8 mouse cellular contexts compared by ENCODE assay signal in genomic region chr6:87730141-87730540, GRCm38 (mm10). TPM values are rescaled to one million over a fixed set of nuclear protein-coding genes. Genes with fewer than 3 reads are reported as not detected.
DNase-seq lines count a peak whose midpoint lies in the region; ATAC-seq and TF ChIP-seq lines count a peak whose summit lies in the region.

No protein-coding gene starts in this region.

- H3K36me3 ChIP-seq in heart, embryonic 12.5 days: no peaks in the 10 kb centered on the region
- H3K36me3 ChIP-seq in ES-Bruce4 (ENCODE audit: control insufficient read depth, insufficient read depth, low read length, poor library complexity, severe bottlenecking): no peaks in the 10 kb centered on the region
- H3K36me3 ChIP-seq in forebrain, postnatal 0 days (ENCODE audit: insufficient read depth): no peaks in the 10 kb centered on the region
- H3K36me3 ChIP-seq in liver, embryonic 15.5 days (replicated peaks): no peaks in the 10 kb centered on the region

- H3K4me1 ChIP-seq in heart, embryonic 12.5 days (replicated peaks): peaks cover 37% of the 10 kb centered on the region
- no peaks in the 10 kb centered on the region for H3K4me1 ChIP-seq in ES-Bruce4 (ENCODE audit: control insufficient read depth, insufficient read depth, low read length)
- H3K4me1 ChIP-seq in forebrain, postnatal 0 days (ENCODE audit: insufficient read depth): peaks cover 11% of the 10 kb centered on the region; the same call in 1 of the 2 replicates
- H3K4me1 ChIP-seq in liver, embryonic 15.5 days (replicated peaks): peaks cover 34% of the 10 kb centered on the region

- intact Hi-C loops in heart, postnatal 25 days (cut with DNase I): loop anchor here (2.0 kb wide), 1 partner anchor 23 kb away; no protein-coding TSS in a partner anchor

- no peak for TF ChIP-seq EP300 in ES-Bruce4 (IDR thresholded peaks at IDR 0.05; ENCODE audit: insufficient read depth, low read depth, low read length)

- no peak overlapping the region for H3K9ac ChIP-seq in heart, embryonic 12.5 days
- H3K9ac ChIP-seq in ES-Bruce4 (ENCODE audit: low read depth, poor library complexity, severe bottlenecking): no peak overlapping the region
- H3K9ac ChIP-seq in forebrain, postnatal 0 days: peak overlapping the region; percentile 63
- H3K9ac ChIP-seq in liver, embryonic 15.5 days: no peak overlapping the region

- peak overlapping the region; percentile 62 for H3K4me3 ChIP-seq in heart, embryonic 12.5 days
- H3K4me3 ChIP-seq in ES-Bruce4 (ENCODE audit: low read depth, low read length): peak overlapping the region; percentile 78
- peak overlapping the region; percentile 58 for H3K4me3 ChIP-seq in forebrain, postnatal 0 days (ENCODE audit: low read depth, low read length)
- peak overlapping the region; percentile 47 for H3K4me3 ChIP-seq in liver, embryonic 15.5 days (replicated peaks)

- H3K27ac ChIP-seq in heart, embryonic 12.5 days (ENCODE audit: poor library complexity, severe bottlenecking): no peak overlapping the region
- H3K27ac ChIP-seq in ES-Bruce4 (ENCODE audit: insufficient read depth, low read length): no peak overlapping the region
- no peak overlapping the region for H3K27ac ChIP-seq in forebrain, postnatal 0 days (ENCODE audit: low read depth, low read length)
- H3K27ac ChIP-seq in liver, embryonic 15.5 days (replicated peaks): no peak overlapping the region

- H3K27me3 ChIP-seq in heart, embryonic 12.5 days (replicated peaks): peaks cover 74% of the 10 kb centered on the region
- H3K27me3 ChIP-seq in ES-Bruce4 (ENCODE audit: control insufficient read depth, insufficient read depth, low read length, poor library complexity, severe bottlenecking): peaks cover 6% of the 10 kb centered on the region; the same call in 1 of the 2 replicates
- H3K27me3 ChIP-seq in forebrain, postnatal 0 days (ENCODE audit: insufficient read depth, low read length): peaks cover 27% of the 10 kb centered on the region
- peaks cover 85% of the 10 kb centered on the region for H3K27me3 ChIP-seq in liver, embryonic 15.5 days

- DNase-seq in heart, postnatal 25 days (ENCODE audit: low spot score): no peak
- DNase-seq in forebrain, postnatal 0 days: no peak
- DNase-seq in urinary bladder, postnatal 36 days (ENCODE audit: low spot score in 2 of 2): no peak
- DNase-seq in retina, embryonic 14.5 days (ENCODE audit: low spot score): no peak
- DNase-seq in urinary bladder, postnatal 14 days (ENCODE audit: low spot score): no peak

- H3K9me3 ChIP-seq in heart, embryonic 12.5 days (replicated peaks): no peaks in the 10 kb centered on the region
- H3K9me3 ChIP-seq in ES-Bruce4 (replicated peaks; ENCODE audit: control insufficient read depth, insufficient read depth, low read length, poor library complexity, severe bottlenecking): no peaks in the 10 kb centered on the region
- H3K9me3 ChIP-seq in forebrain, postnatal 0 days (ENCODE audit: low read length): no peaks in the 10 kb centered on the region
- H3K9me3 ChIP-seq in liver, embryonic 15.5 days (replicated peaks): no peaks in the 10 kb centered on the region

- TF ChIP-seq POLR2A in ES-Bruce4 (IDR thresholded peaks at IDR 0.05; ENCODE audit: insufficient read depth, low read length): no peak

- H3K4me2 ChIP-seq in heart, embryonic 12.5 days: peak overlapping the region; percentile 84
- peak overlapping the region; percentile 94 for H3K4me2 ChIP-seq in forebrain, postnatal 0 days (ENCODE audit: low read depth)
- peak overlapping the region; percentile 67 for H3K4me2 ChIP-seq in liver, embryonic 15.5 days

- no peak for TF ChIP-seq CTCF in ES-Bruce4 (IDR thresholded peaks at IDR 0.05; ENCODE audit: low read depth, low read length)
- no peak for TF ChIP-seq CTCF in forebrain, postnatal 0 days (IDR thresholded peaks at IDR 0.05; ENCODE audit: low read depth)

- ATAC-seq in heart, embryonic 12.5 days (ENCODE audit: insufficient number of reproducible peaks, low FRiP score): no peak
- ATAC-seq in forebrain, postnatal 0 days: no peak
- ATAC-seq in liver, embryonic 15.5 days (ENCODE audit: insufficient read depth): no peak

- 14% methylated on average over 13 of the region's 13 CpGs for WGBS in heart, embryonic 12.5 days
- 18% methylated on average over 13 of the region's 13 CpGs for WGBS in forebrain, postnatal 0 days
- 31% methylated on average over 13 of the region's 13 CpGs for WGBS in liver, embryonic 15.5 days (ENCODE audit: insufficient replicate concordance)

RNA-seq across cellular contexts. Expression of gene Efcc1, which starts 0.5 kb away (rescaled TPM):
- 0.46 and 0.73 TPM in 2 replicates for polyA plus RNA-seq in heart, embryonic 12.5 days (2016; fragmentation: Nextera tagmentation; extraction: Ambion mirVana)
- 1 to 10 TPM in 1 of 2 experiments, under 1 TPM in 1; 0.95 to 1.4 TPM for total RNA-seq in heart, postnatal 25 days (2021)
- 0.32 and 0.46 TPM in 2 replicates for polyA plus RNA-seq in ES-Bruce4 (2011; ENCODE audit: insufficient read depth, insufficient read length, low read depth, missing spikeins)
- 4.8 and 7.3 TPM in 2 replicates for total RNA-seq in forebrain, postnatal 0 days (2014; rRNA removed)
- 4.7 and 7.8 TPM in 2 replicates for polyA plus RNA-seq in forebrain, postnatal 0 days (2015; fragmentation: Nextera tagmentation; extraction: Ambion mirVana)
- polyA plus RNA-seq in liver, embryonic 15.5 days (2015; fragmentation: Nextera tagmentation; extraction: Ambion mirVana): 0.15 and 0.16 TPM in 2 replicates

RNA-seq across cellular contexts. Expression of gene Gp9, which starts 47.7 kb away (rescaled TPM):
- polyA plus RNA-seq in heart, embryonic 12.5 days (2016; fragmentation: Nextera tagmentation; extraction: Ambion mirVana): 6.2 and 8.2 TPM in 2 replicates
- 1 to 10 TPM in 1 of 2 experiments, under 1 TPM in 1; 0.78 to 1.2 TPM for total RNA-seq in heart, postnatal 25 days (2021)
- polyA plus RNA-seq in ES-Bruce4 (2011; ENCODE audit: insufficient read depth, insufficient read length, low read depth, missing spikeins): not detected in 2 replicates
- total RNA-seq in forebrain, postnatal 0 days (2014; rRNA removed): 0.33 TPM in 1 of 2 replicates, not detected in the other
- polyA plus RNA-seq in forebrain, postnatal 0 days (2015; fragmentation: Nextera tagmentation; extraction: Ambion mirVana): 0.18 and 0.28 TPM in 2 replicates
- 26.8 and 29.9 TPM in 2 replicates for polyA plus RNA-seq in liver, embryonic 15.5 days (2015; fragmentation: Nextera tagmentation; extraction: Ambion mirVana)

RNA-seq across cellular contexts. Expression of gene Aplf, which starts 58.1 kb away (rescaled TPM):
- 9.2 and 10.4 TPM in 2 replicates for polyA plus RNA-seq in heart, embryonic 12.5 days (2016; fragmentation: Nextera tagmentation; extraction: Ambion mirVana)
- total RNA-seq in heart, postnatal 25 days (2021): 1 to 10 TPM; 2.3 to 2.6 TPM
- 8.5 and 8.8 TPM in 2 replicates for polyA plus RNA-seq in ES-Bruce4 (2011; ENCODE audit: insufficient read depth, insufficient read length, low read depth, missing spikeins)
- 8.1 and 9.1 TPM in 2 replicates for total RNA-seq in forebrain, postnatal 0 days (2014; rRNA removed)
- 8.8 and 12.0 TPM in 2 replicates for polyA plus RNA-seq in forebrain, postnatal 0 days (2015; fragmentation: Nextera tagmentation; extraction: Ambion mirVana)
- polyA plus RNA-seq in liver, embryonic 15.5 days (2015; fragmentation: Nextera tagmentation; extraction: Ambion mirVana): 14.6 and 15.5 TPM in 2 replicates
